Mouse (Mus musculus) liver, postnatal 0 days (tissue): ENCODE measurements at regions not wholly inside any gene's neighbourhood (a gene's known extent, or its start where the extent isn't known, plus 50 kb on each side); places are given as distances from the start of the nearest gene placed in this dataset.

ENCODE experiments used
- ATAC-seq: fragments of 200-750 bp; cut with Nextera tagmentation; 2 replicates; pipeline ENCODE4 v1.8.0; 2017; ENCODE audit warnings: mild to moderate bottlenecking, moderate library complexity
- DNase-seq: peaks from one replicate; pipeline ENCODE4 v3.0.0-alpha.2; 2016
- H3K27ac ChIP-seq: fragments of 300-500 bp; sonication (generic); 2 replicates; pipeline ENCODE4 v1.5.1; 2014; ENCODE audit warnings: antibody characterized with exemption, moderate library complexity, mild to moderate bottlenecking, low read depth
- H3K27me3 ChIP-seq: fragments of 300-500 bp; sonication (generic); 2 replicates; pipeline ENCODE4 v1.6.1; 2014; ENCODE audit warnings: low read length, control low read depth, mixed read lengths; ENCODE audit not compliant: insufficient read depth
- H3K36me3 ChIP-seq: fragments of 300-500 bp; sonication (generic); replicated peaks from 2 replicates; pipeline ENCODE4 v1.6.1; 2014; ENCODE audit warnings: mild to moderate bottlenecking, control low read depth, low read length, moderate library complexity, mixed read lengths; ENCODE audit not compliant: insufficient read depth
- H3K4me1 ChIP-seq: fragments of 300-500 bp; sonication (generic); 2 replicates; pipeline ENCODE4 v1.6.1; 2014; ENCODE audit warnings: antibody characterized with exemption, mild to moderate bottlenecking, control low read depth; ENCODE audit not compliant: insufficient read depth
- H3K4me2 ChIP-seq: fragments of 300-500 bp; sonication (generic); 2 replicates; pipeline ENCODE4 v1.6.1; 2014; ENCODE audit warnings: low read depth, mild to moderate bottlenecking, low read length, moderate library complexity, mixed read lengths
- H3K4me3 ChIP-seq: fragments of 300-500 bp; sonication (generic); 2 replicates; pipeline ENCODE4 v1.5.1; 2014; ENCODE audit warnings: low read depth, low read length
- H3K9ac ChIP-seq: fragments of 300-500 bp; sonication (generic); replicated peaks from 2 replicates; pipeline ENCODE4 v1.6.1; 2014; ENCODE audit warnings: mild to moderate bottlenecking, moderate library complexity
- H3K9me3 ChIP-seq: fragments of 300-500 bp; sonication (generic); 2 replicates; pipeline ENCODE4 v1.6.1; 2016; ENCODE audit warnings: mild to moderate bottlenecking, control low read depth, low read length, mixed read lengths
- CTCF ChIP-seq: sonication (generic); IDR thresholded peaks from 2 replicates; pipeline ENCODE4 v1.5.1; 2016; ENCODE audit warnings: antibody characterized with exemption, low read depth
- EP300 ChIP-seq: IDR thresholded peaks from 2 replicates; pipeline ENCODE4 v1.6.1; 2016; ENCODE audit warnings: antibody characterized with exemption, low read depth, mild to moderate bottlenecking
- WGBS: fragments of 180-500 bp; shearing (Covaris S2); extraction: QIAGEN DNeasy Blood & Tissue Kit; methylation state at CpG from one replicate; pipeline ENCODE4 v1.1.7; 2014; ENCODE audit not compliant: insufficient replicate concordance; 5-methylcytosine and 5-hydroxymethylcytosine counted together

DNA sequence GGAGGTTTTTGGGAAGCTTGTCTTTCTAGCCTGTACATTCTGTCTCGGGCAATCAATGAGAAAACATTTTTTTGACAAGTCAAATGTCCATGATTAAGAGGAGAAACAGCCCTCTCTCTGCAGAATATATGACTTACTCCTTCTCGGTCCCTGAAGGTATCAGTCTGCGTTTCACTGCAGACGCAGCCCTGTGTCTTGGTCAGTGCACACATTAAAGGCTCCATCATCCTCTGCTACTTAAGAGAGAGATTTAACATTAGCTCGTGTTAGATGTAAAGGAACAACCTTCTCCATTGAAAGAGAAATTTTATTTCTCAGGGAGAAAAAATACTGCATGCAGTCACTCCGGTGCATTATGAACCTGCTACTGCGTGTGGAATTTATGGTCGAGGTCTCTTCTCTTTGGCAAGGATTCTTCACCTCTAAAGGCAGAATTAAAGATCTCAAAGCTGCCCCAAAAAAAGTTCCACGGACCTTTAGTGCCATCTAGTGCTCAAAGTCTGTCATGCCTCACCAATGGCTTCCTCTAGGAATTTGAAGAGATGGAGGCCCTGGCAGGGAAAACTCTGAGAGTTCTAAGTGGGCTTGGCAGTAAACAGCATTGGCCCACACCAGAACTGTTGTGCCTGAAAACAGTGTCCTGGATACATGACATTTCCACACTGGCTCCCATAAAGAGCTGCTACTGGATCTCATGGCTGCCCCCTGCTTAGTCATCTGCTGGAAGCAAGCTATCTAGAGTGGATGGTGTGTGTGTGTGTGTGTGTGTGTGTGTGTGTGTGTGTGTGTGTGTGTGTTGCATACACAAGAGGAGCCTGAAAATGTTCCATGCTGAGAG is 102.3 kb upstream of the Noct start:
- TF ChIP-seq CTCF = peak; percentile 69
- TF ChIP-seq EP300 = no peak
- ATAC-seq (no peak), DNase-seq (peak; percentile 62)
- no peaks in the 10 kb centered on the region for H3K4me1 ChIP-seq
- H3K4me3 ChIP-seq = no peak overlapping the region
- WGBS = 41% methylated on average over 9 of the region's 9 CpGs
- H3K27ac ChIP-seq = no peak overlapping the region
- no peaks in the 10 kb centered on the region for H3K9me3 ChIP-seq
- no peaks in the 10 kb centered on the region for H3K27me3 ChIP-seq
- no peak overlapping the region for H3K4me2 ChIP-seq
- no peaks in the 10 kb centered on the region for H3K36me3 ChIP-seq
- H3K9ac ChIP-seq = no peak overlapping the region

DNA sequence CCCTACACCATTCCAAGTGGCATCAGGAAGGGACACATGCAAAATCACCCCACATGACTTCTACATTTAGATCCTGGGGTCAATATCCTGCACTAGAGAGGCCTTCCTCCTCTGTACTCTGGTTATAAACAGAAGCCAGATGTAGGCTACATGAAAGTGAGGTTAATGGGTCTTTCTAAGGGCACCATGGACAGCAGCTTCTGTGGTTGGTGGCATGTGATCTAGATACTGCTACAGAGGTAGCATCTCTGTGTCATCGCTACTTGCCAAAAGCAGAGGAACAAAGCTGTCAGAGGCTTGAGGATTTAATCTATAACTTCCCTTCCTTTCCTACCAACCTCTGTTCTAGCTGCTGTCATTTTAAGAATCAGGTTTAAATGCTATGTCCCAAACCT is 101.7 kb upstream of the Noct start:
- H3K4me3 ChIP-seq = no peak overlapping the region
- H3K4me1 ChIP-seq = no peaks in the 10 kb centered on the region
- no peak overlapping the region for H3K9ac ChIP-seq
- H3K4me2 ChIP-seq = no peak overlapping the region
- ATAC-seq = no peak
- no peaks in the 10 kb centered on the region for H3K27me3 ChIP-seq
- H3K36me3 ChIP-seq = no peaks in the 10 kb centered on the region
- DNase-seq = no peak
- TF ChIP-seq CTCF (no peak), EP300 (no peak)
- H3K9me3 ChIP-seq = no peaks in the 10 kb centered on the region
- WGBS = 77% methylated on average over 1 of the region's 1 CpGs
- no peak overlapping the region for H3K27ac ChIP-seq

GRCm38 (mm10) chr3:51127875-51128274 is 96.4 kb upstream of the Noct start:
- 41% methylated on average over 1 of the region's 1 CpGs for WGBS
- no peak for TF ChIP-seq CTCF
- TF ChIP-seq EP300 = no peak

DNA sequence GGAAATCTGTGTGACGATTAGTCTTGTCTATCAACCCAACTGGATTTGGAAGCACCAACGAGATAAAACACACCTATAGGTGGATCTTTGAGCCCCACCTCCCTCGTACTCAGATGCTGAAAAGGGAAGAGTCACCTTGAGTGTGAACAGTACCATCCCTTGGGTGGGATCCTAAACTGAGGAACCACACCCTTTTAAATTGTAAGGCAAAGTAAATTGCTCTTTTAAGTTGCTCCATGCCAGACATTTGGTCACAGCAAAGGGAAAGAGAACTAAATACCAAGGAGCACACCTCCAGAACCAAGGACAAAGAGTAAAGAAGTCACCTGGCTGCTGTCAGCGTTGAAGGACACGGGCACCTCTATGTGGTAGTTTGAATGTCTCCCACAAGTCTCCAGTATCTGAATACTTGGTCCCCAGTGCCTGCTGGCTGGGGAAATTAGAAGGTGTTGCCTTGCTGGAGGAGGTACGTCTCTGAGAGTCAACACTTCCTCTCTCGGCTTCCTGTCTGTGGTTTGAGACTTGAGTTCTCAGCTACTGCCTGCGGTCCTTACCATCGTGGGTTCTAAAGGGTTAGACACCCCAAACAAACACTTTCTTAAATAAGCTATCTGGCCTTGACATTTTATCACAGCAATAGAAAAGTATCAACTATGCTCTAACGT is 95.6 kb upstream of the Noct start:
- H3K36me3 ChIP-seq = no peaks in the 10 kb centered on the region
- H3K27me3 ChIP-seq = no peaks in the 10 kb centered on the region
- DNase-seq (no peak), ATAC-seq (no peak)
- no peak for TF ChIP-seq EP300
- TF ChIP-seq CTCF = no peak
- WGBS = 35% methylated on average over 10 of the region's 10 CpGs
- H3K9ac ChIP-seq = no peak overlapping the region
- no peaks in the 10 kb centered on the region for H3K9me3 ChIP-seq
- peaks cover 4% of the 10 kb centered on the region; the same call in 1 of the 2 replicates for H3K4me1 ChIP-seq
- H3K4me3 ChIP-seq = no peak overlapping the region
- no peak overlapping the region for H3K4me2 ChIP-seq
- no peak overlapping the region for H3K27ac ChIP-seq

More at GRCm38 (mm10) chr3:51127875-51128274, 96.4 kb upstream of the Noct start:
- Histone ChIP-seq H3K27me3 (no peaks in the 10 kb centered on the region), H3K4me2 (no peak overlapping the region), H3K4me1 (peaks cover 4% of the 10 kb centered on the region; the same call in 1 of the 2 replicates), H3K36me3 (no peaks in the 10 kb centered on the region), H3K27ac (no peak overlapping the region), H3K4me3 (no peak overlapping the region), H3K9ac (no peak overlapping the region), H3K9me3 (no peaks in the 10 kb centered on the region)
- ATAC-seq (no peak), DNase-seq (no peak)

GRCm38 (mm10) chr3:51130709-51131108 is 93.5 kb upstream of the Noct start:
- no peaks in the 10 kb centered on the region for H3K27me3 ChIP-seq
- no peak overlapping the region for H3K4me2 ChIP-seq
- DNase-seq = no peak
- no peak overlapping the region for H3K4me3 ChIP-seq
- TF ChIP-seq CTCF (no peak), EP300 (no peak)
- no peak for ATAC-seq
- 76% methylated on average over 5 of the region's 5 CpGs for WGBS
- peaks cover 4% of the 10 kb centered on the region; the same call in 1 of the 2 replicates for H3K4me1 ChIP-seq
- no peaks in the 10 kb centered on the region for H3K36me3 ChIP-seq
- no peak overlapping the region for H3K27ac ChIP-seq
- no peaks in the 10 kb centered on the region for H3K9me3 ChIP-seq
- H3K9ac ChIP-seq = no peak overlapping the region

DNA sequence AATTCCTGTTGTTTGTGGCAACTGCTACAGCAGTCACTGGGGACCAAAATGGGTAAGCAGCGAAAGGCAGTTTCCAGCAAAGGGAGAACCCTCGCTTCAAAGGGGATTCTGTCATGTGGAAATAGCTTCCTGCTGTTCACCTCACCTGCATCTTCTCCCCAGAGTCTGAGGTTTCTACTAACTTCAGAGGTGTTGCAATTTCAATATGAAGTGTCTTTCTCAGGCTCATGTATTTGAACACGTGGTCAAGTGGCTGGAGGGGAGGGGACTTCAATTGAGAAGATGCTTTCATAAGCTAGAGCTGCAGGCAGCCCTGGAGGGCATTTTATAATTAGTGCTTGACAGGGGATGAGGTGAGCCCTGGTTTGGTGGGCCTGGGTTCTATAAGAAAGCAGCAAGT is 92.9 kb upstream of the Noct start:
- Histone ChIP-seq H3K9me3 (no peaks in the 10 kb centered on the region), H3K4me2 (no peak overlapping the region), H3K27ac (no peak overlapping the region), H3K4me1 (peaks cover 4% of the 10 kb centered on the region; the same call in 1 of the 2 replicates), H3K9ac (no peak overlapping the region), H3K4me3 (no peak overlapping the region), H3K36me3 (no peaks in the 10 kb centered on the region), H3K27me3 (no peaks in the 10 kb centered on the region)
- no peak for ATAC-seq
- 71% methylated on average over 3 of the region's 3 CpGs for WGBS
- TF ChIP-seq EP300 (no peak), CTCF (no peak)
- DNase-seq = no peak
